Mouse (Mus musculus) urinary bladder, postnatal 14 days (tissue): ENCODE measurements around the gene Mef2d.
"Not testable (repeated sequence)": the region's sequence is repeated elsewhere in the genome, so short reads cannot be mapped to it uniquely, and the experiment has no call there.

Source experiments
- DNase-seq: peaks from one replicate; pipeline ENCODE4 v3.0.0; 2021; ENCODE audit warnings: low spot score

The Mef2d gene

GRCm38 (mm10) chr3:88150061-88150998 is 8.2 kb downstream of the Mef2d start:
- no peak for DNase-seq

DNA sequence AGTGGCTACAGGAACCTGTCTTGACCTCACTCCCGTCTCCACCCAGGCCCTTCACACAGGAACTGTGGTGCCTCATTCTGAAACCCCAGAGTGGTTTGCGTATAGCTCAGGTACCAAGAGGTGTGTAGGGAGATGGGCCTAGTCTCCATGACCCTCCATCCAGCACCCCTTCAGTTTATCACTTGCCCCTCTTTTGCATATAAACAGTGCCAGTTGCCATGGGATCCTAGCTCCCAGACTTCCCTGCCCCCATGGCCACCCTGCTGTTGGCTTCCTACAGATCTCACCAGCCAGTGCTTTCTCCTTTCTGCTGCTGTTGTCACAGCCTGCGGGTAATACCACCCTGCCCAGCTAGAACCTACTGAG is 8.8 kb downstream of the Mef2d start:
- no peak for DNase-seq

- DNase-seq, result no peak
Observed at GRCm38 (mm10) chr3:88152056-88152455, 9.9 kb downstream of the Mef2d start.

GRCm38 (mm10) chr3:88153290-88154011 is 11.3 kb downstream of the Mef2d start:
- DNase-seq, result no peak

DNA sequence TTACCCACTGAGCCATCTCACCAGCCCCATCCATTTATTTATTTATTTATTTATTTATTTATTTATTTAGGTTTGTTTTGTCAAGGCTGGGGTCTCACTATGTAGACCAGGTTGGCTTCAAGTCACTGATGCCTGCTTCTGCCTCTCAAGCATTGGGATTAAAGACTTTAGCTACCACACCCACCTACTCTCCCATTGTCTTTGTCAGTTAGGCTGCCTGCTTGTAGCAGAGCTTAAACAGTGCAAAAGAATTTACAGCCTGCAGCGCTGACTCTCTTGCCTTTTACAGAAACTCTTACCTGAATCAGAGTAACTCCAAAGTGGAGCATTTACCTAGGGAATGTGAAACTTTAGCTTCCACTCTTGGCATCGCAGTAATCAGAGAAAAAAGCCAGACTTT is 12.1 kb downstream of the Mef2d start:
- DNase-seq, result no peak

- no peak for DNase-seq
Observed at GRCm38 (mm10) chr3:88156817-88157216, 14.6 kb downstream of the Mef2d start.

- no peak for DNase-seq
Observed at GRCm38 (mm10) chr3:88157771-88158597, 15.8 kb downstream of the Mef2d start.

GRCm38 (mm10) chr3:88158991-88159390 is 16.8 kb downstream of the Mef2d start:
- DNase-seq, result no peak

DNA sequence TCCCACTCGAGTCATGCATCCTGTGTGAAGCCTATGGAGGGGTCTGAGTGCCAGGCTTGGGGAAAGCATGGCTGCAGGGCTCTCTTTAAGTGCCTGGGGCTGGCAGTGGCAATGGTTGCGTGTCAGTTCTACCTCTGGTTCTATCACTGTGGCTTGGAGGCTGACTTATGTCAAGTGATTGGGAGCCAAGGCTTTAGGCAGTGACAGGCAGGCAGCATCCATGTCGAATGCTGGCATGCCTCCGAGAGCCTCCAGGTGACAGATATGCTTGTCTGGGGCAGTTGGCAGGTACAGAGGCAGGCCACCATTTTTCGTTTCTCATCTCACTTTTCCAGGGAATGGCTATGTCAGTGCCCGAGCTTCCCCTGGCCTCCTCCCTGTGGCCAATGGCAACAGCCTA is 18.7 kb downstream of the Mef2d start:
- DNase-seq, result no peak

- DNase-seq, result peak; percentile 54
Observed at GRCm38 (mm10) chr3:88162259-88162658, 20.1 kb downstream of the Mef2d start.

GRCm38 (mm10) chr3:88162811-88163210 is 20.6 kb downstream of the Mef2d start:
- DNase-seq, result no peak

DNA sequence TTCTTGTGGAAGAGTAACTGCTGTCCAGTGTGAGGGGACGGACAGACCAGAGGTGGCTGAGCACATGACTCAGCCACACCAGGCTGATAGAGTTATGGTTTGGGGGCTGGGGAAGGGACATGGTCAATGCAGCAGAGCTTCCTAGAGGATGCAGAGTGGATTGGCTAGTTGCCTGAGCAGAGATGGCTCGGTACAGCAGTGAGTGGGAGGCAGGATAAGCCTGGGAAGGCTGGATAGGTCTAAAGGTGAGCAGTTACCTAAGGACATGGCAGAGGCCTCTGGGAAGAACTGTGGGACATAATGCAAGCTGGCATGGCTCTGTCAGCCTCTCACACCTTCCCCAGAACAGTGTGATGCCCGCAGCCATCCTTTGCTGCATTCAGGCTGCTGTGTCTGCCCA is 21.7 kb downstream of the Mef2d start:
- DNase-seq, result no peak

DNA sequence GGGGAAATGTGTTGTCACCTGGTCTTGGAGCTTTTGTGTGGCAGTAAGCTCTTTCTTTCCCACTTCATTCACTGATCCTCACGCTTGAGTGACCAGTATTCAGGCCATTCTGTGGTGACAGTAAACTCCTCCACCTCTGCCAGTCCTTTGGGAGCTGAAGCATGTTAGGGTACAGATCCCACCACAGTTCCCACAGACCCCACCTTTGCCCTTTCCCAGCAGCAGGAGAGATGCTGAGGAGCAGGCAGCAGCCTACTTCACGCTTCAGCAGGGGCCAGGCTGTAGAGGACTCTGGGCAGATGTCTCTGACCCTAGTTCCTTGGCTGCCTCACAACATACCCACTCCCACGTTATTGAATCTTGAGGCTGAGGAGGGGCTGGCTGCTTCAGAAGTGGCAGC is 22.1 kb downstream of the Mef2d start:
- DNase-seq, result no peak

DNA sequence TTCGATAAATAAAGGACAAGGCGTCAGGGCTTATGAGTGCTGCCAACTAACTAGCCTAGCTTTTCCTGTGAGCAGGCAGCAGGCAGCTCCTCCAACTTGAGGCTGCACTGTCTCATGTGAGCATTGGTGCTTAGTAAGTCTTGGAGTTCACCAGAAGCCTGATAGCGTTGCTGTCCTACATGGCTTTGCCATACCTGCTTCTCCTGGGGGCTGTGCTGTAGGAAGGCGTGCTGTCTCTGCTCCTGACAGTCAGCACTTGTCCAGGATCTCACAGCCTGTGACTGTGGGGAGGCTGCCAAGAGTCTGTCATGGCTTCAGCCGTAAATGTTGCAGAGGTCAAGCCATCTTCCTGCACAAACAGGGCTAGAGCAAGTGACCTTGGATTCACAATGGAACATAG is 23.9 kb downstream of the Mef2d start:
- DNase-seq, result no peak

GRCm38 (mm10) chr3:88170361-88170760 is 28.2 kb downstream of the Mef2d start:
- no peak for DNase-seq

DNA sequence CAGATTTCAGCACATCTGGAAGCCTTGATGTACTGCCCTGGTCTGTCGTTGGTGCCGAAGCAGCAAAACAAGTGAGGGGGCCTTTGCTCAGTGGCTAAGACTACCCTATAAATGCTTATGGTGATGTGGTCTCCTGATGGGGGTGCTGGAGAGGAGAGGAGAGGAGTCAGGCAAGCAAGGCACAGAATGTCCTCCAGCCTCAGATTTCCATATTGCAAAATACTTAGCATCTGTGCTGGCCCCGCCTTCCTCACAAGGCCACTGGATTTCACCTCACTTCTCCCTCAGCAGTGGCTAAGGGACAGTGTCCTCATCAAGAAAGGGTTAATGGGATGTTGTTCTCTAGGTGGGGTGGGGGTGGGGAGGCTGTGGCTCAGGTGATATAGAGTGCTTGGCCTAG is 30.3 kb downstream of the Mef2d start:
- no peak for DNase-seq

GRCm38 (mm10) chr3:88173375-88173774 is 31.2 kb downstream of the Mef2d start:
- peak; percentile 59 for DNase-seq

DNA sequence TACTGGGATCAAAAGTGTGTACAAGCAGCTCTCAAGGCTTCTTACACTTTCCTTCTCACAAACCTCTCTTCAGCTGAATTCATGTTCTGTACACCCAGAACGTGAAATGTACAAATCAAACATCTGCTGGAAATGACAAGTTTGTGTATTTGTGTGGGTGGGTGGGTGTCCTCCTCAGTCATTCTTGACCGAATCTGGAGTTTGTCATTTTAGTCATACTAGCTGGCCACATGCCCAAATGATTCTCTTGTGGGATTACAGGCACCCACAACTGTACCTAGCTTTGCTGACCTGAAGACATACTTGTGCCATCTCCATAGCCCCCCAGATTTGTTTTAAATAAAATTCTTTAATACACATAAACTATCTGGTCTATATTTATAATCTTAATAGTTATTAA is 32.7 kb downstream of the Mef2d start:
- DNase-seq, result no peak

DNA sequence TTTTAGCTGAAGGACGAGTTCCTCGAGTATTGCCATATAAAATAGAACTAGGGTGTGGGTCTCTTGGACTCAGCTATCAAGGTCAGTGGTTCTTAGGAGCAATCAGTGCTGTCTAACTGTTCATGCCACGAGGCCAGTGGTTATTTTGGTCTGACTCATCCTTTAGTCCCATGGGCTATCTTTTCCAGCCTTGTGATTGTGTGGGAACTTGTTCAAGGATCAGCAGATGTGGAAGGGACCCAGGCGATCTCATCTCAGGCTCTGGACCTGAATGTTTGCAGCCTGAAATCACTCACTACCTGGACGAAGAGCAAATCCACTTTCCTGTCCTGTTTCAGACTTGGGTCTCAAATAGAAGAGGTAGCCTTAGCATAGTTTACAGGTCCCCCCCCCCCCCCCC is 34.9 kb downstream of the Mef2d start:
- peak; percentile 22 for DNase-seq

GRCm38 (mm10) chr3:88177562-88178345 is 35.6 kb downstream of the Mef2d start:
- DNase-seq, result peak; percentile 99

DNA sequence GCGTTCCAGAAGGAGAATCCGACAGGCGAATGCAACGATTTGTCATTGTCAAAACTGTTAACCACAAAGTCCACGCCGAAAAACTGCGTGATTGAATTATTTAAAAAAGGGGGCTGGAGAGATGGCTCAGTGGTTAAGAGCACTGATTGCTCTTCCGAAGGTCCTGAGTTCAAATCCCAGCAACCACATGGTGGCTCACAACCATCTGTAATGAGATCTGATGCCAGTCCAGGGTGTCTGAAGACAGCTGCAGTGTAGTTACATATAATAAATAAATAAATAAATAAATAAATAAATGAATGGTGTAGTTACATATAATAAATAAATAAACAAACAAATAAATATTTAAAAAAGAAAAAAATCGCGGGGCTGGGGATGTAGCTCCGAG is 36.2 kb downstream of the Mef2d start:
- DNase-seq, result not testable (repeated sequence)

DNA sequence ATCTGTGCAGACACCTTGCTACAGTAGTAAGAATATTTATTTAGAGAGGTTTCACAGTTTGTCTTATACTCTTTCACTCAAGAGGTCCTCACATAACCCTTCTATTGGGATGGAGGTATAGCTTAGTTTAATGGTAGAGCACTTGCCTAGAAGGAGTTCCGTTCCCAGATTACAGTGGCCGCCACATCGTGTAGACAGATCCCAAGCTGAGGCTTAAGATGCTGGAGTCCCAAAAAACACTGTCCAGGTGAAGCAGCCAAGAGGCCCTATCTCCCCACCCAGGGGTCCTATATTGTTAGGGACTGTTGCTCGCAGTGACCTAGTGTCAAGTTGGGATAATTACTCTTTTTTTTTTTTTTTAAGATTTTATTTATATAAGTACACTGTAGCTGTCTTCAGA is 36.8 kb downstream of the Mef2d start:
- no peak for DNase-seq
